Mouse (Mus musculus) embryonic facial prominence, embryonic 13.5 days (tissue): ENCODE results near the gene Pigyl. TPM values are rescaled to one million over a fixed set of nuclear protein-coding genes. Genes with fewer than 3 reads are reported as not detected.

Experiments used
- ATAC-seq: fragments of 200-750 bp; cut with Nextera tagmentation; 2 replicates; pipeline ENCODE4 v1.8.0; 2017; ENCODE audit warnings: low read depth; ENCODE audit not compliant: insufficient number of reproducible peaks, insufficient read depth, low FRiP score, low TSS enrichment
- H3K27ac ChIP-seq: fragments of 300-500 bp; sonication (generic); 2 replicates; pipeline ENCODE4 v1.5.1; 2015; ENCODE audit warnings: moderate library complexity, mild to moderate bottlenecking, inconsistent platforms
- H3K27me3 ChIP-seq: fragments of 300-500 bp; sonication (generic); 2 replicates; pipeline ENCODE4 v1.6.1; 2015; ENCODE audit warnings: mild to moderate bottlenecking, inconsistent platforms
- H3K36me3 ChIP-seq: fragments of 300-500 bp; sonication (generic); 2 replicates; pipeline ENCODE4 v1.6.1; 2015; ENCODE audit warnings: mild to moderate bottlenecking, inconsistent platforms
- H3K4me1 ChIP-seq: fragments of 300-500 bp; sonication (generic); 2 replicates; pipeline ENCODE4 v1.6.1; 2015; ENCODE audit warnings: inconsistent platforms
- H3K4me2 ChIP-seq: fragments of 300-500 bp; sonication (generic); 2 replicates; pipeline ENCODE4 v1.6.1; 2015; ENCODE audit warnings: moderate library complexity, mild to moderate bottlenecking, inconsistent platforms
- H3K4me3 ChIP-seq: fragments of 300-500 bp; sonication (generic); 2 replicates; pipeline ENCODE4 v1.5.1; 2015; ENCODE audit warnings: mild to moderate bottlenecking, inconsistent platforms
- H3K9ac ChIP-seq: fragments of 300-500 bp; sonication (generic); 2 replicates; pipeline ENCODE4 v1.6.1; 2015; ENCODE audit warnings: mild to moderate bottlenecking, inconsistent platforms
- H3K9me3 ChIP-seq: fragments of 300-500 bp; sonication (generic); 2 replicates; pipeline ENCODE4 v1.6.1; 2016; ENCODE audit warnings: inconsistent platforms
- WGBS: fragments of 180-500 bp; shearing (Covaris S2); methylation state at CpG from one replicate; pipeline ENCODE4 v1.1.7; 2015; ENCODE audit warnings: mixed read lengths; 5-methylcytosine and 5-hydroxymethylcytosine counted together
- polyA plus RNA-seq: library from polyadenylated mRNA; unstranded; fragments of >200 nt; fragmentation: Nextera tagmentation; extraction: Ambion mirVana; gene quantifications from 2 replicates; pipeline ENCODE4 v1.2.1, GENCODE M21; 2015

Pigyl gene
- polyA plus RNA-seq = 71.9 and 75.9 TPM in 2 replicates

- H3K27me3 ChIP-seq = peaks cover 3% of the 10 kb centered on the region; the same call in 1 of the 2 replicates
- peaks cover 14% of the 10 kb centered on the region for H3K36me3 ChIP-seq
- WGBS = 1% methylated on average over 65 of the region's 65 CpGs
- no peaks in the 10 kb centered on the region for H3K9me3 ChIP-seq
- peak within 1 kb of the TSS; percentile 68 for H3K4me3 ChIP-seq
- peak; percentile 96 for ATAC-seq
- H3K4me1 ChIP-seq = peaks cover 17% of the 10 kb centered on the region
- H3K9ac ChIP-seq = peak within 1 kb of the TSS; percentile 93
- H3K27ac ChIP-seq = peak within 1 kb of the TSS; percentile 94
- peak within 1 kb of the TSS; percentile 68 for H3K4me2 ChIP-seq
These were observed at the start of gene Pigyl for GRCm38 (mm10) chr9:22156497-22157245. Gene Pigyl (plus strand): TSS chr9:22156846.

DNA sequence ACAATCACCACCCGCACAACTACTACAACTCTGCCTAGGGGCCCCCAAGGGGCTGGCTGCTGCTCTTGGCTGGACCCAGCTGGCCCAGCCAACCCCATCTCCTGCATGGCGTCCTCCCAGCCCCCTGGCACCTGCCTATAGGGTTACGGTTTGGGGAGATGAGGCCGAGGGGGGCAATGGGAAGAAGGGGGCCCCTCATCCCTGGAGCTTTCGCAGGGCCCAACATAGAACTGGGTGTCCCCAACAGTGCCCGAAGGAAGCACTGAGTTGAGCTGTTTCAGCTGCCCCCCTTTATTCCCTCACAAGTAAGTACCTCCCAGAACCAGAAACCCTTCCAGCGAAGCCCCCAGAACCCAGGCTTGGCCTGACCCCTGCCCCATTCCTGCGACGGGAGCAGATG, 48.5 kb upstream of the Pigyl start:
- H3K9me3 ChIP-seq = no peaks in the 10 kb centered on the region
- no peaks in the 10 kb centered on the region for H3K27me3 ChIP-seq
- H3K9ac ChIP-seq = no peak overlapping the region
- H3K4me1 ChIP-seq = no peaks in the 10 kb centered on the region
- peaks cover 35% of the 10 kb centered on the region for H3K36me3 ChIP-seq
- no peak overlapping the region for H3K4me2 ChIP-seq
- no peak overlapping the region for H3K27ac ChIP-seq
- WGBS = 87% methylated on average over 9 of the region's 9 CpGs
- H3K4me3 ChIP-seq = no peak overlapping the region
- ATAC-seq = no peak

GRCm38 (mm10) chr9:22115635-22116034, 41.0 kb upstream of the Pigyl start:
- Histone ChIP-seq H3K27me3 (peaks cover 4% of the 10 kb centered on the region; the same call in 1 of the 2 replicates), H3K27ac (no peak overlapping the region), H3K4me3 (peak overlapping the region; percentile 67), H3K36me3 (peaks cover 33% of the 10 kb centered on the region), H3K9me3 (no peaks in the 10 kb centered on the region), H3K4me1 (peaks cover 14% of the 10 kb centered on the region), H3K4me2 (peak overlapping the region; percentile 84), H3K9ac (peak overlapping the region; percentile 90)
- 87% methylated on average over 4 of the region's 4 CpGs for WGBS
- ATAC-seq = no peak

DNA sequence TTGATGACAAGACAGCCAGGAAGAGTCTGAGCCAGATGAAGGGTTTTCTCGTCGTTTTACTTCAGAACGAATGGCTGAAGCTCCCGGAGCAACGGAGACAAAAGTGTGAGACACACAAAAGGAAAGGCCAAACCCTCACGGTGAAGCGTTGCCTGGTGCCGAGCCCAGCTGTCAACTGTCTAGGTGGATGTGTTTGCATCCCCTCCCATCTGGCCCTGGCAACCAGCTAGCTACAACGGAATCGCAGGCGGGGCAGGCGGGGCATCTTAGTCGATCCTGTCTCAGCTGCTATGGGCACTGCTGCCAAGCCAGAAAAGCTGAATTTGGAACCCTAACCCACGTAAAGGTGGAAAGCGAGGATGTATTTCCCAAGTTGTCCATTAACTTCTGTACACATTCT, 40.6 kb upstream of the Pigyl start:
- Histone ChIP-seq H3K4me2 (peak overlapping the region; percentile 84), H3K4me3 (peak overlapping the region; percentile 67), H3K9me3 (no peaks in the 10 kb centered on the region), H3K27me3 (peaks cover 4% of the 10 kb centered on the region; the same call in 1 of the 2 replicates), H3K9ac (peak overlapping the region; percentile 90), H3K4me1 (peaks cover 14% of the 10 kb centered on the region), H3K27ac (peak overlapping the region; percentile 85; the same call in 1 of the 2 replicates), H3K36me3 (peaks cover 28% of the 10 kb centered on the region)
- WGBS = 39% methylated on average over 15 of the region's 15 CpGs
- ATAC-seq = no peak

DNA sequence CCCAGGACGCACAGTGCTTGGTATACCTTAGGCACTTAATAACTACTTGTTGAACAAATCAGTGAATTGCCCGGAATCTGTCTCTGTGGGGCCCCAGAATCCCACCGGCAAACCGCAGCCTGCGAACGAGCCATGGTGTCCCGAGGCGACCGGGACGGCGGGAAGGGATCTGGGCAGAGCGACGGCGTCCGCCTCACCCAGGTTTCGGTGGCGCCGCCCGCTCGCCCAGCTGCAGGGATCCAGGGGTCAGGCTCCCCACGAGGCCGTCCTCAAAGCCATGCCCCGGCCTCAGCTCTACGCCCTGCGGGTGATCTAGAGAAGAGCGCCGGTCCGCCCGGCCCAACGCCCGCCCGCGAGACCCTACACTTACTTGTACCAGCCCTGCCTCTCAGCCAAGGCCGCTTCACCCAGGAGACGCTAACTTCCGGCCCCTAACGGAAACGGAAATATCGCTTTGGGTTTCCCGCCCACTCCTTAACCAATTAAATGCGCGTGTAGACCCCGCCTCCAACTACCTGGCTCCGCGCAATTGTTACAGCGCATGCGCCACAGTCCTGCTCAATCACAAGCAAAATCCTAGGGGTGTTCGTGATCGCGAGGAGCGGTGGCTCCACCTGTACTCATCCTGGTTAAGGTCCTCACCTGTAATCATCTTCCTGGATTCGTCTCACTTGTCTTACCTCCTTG, 39.8 kb upstream of the Pigyl start, which contains the start of gene Elof1:
Elof1 (minus strand) TSS at position 433 of the 687 bp plus-strand sequence.
- Histone ChIP-seq H3K27ac (peak within 1 kb of the TSS; percentile 85), H3K36me3 (peaks cover 20% of the 10 kb centered on the region), H3K4me3 (peak within 1 kb of the TSS; percentile 67), H3K9ac (peak within 1 kb of the TSS; percentile 90), H3K9me3 (no peaks in the 10 kb centered on the region), H3K4me1 (peaks cover 14% of the 10 kb centered on the region), H3K27me3 (peaks cover 4% of the 10 kb centered on the region; the same call in 1 of the 2 replicates), H3K4me2 (peak within 1 kb of the TSS; percentile 84)
- ATAC-seq = peak; percentile 92
- under 1% methylated on average over 52 of the region's 52 CpGs for WGBS

DNA sequence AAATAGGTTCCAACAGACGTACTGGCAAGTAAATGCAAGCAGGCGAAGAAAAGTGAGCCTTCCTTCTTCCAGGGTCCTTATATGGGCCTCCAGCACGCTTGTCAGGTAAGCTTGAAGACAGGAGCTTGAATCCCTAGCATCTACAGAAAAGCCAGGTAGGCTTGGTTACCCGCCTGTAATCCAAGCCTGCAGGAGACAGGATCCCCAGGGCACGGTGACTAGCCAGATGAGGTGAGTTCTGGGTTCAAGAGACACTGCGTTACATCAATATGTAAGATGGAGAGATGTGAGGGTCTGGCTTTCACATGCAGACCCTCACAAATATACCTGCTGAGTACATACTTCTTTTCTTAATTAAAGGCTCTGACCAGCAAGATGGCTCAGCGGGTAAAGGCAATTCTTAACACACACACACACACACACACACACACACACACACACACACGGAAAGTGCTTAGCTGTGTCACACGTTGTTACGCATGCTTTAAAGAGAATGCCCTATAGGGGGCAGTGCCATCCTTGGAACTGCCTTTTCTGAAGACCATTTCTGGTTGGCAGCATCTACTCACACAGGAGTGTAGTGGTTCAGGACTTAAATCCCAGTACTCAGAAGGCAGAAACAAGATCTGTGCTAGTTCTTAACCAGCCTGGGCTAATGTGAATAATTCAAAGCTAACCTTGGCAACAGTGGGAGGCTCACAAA, 38.7 kb upstream of the Pigyl start:
- Histone ChIP-seq H3K4me3 (peak overlapping the region; percentile 67), H3K9me3 (no peaks in the 10 kb centered on the region), H3K27ac (no peak overlapping the region), H3K4me1 (peaks cover 14% of the 10 kb centered on the region), H3K27me3 (peaks cover 4% of the 10 kb centered on the region; the same call in 1 of the 2 replicates), H3K36me3 (peaks cover 10% of the 10 kb centered on the region), H3K4me2 (peak overlapping the region; percentile 84), H3K9ac (peak overlapping the region; percentile 90)
- ATAC-seq = no peak
- 44% methylated on average over 10 of the region's 10 CpGs for WGBS

- Histone ChIP-seq H3K9ac (no peak overlapping the region), H3K36me3 (no peaks in the 10 kb centered on the region), H3K27me3 (peaks cover 4% of the 10 kb centered on the region; the same call in 1 of the 2 replicates), H3K4me2 (no peak overlapping the region), H3K4me3 (no peak overlapping the region), H3K9me3 (no peaks in the 10 kb centered on the region), H3K27ac (no peak overlapping the region), H3K4me1 (peaks cover 14% of the 10 kb centered on the region)
- ATAC-seq = no peak
- 88% methylated on average over 4 of the region's 4 CpGs for WGBS
These were observed 37.1 kb upstream of the Pigyl start for GRCm38 (mm10) chr9:22119543-22119942.

DNA sequence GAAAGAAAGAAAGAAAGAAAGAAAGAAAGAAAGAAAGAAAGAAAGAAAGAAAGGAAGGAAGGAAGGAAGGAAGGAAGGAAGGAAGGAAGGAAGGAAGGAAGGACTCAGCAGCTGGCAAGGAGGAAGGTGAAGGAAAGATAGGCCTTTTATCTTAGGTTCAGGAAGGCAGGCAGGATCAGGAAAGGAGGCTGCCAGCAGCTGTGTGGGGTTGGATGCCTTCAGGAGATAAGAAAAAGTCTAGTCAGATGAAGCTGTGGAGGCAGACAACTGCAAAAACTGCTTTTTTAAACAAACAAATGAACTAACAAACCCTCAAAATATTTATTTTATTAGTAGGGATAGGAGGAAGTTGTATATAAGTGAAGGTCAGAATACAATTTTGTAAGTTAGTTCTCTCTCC, 35.1 kb upstream of the Pigyl start:
- Histone ChIP-seq H3K36me3 (no peaks in the 10 kb centered on the region), H3K4me1 (peaks cover 5% of the 10 kb centered on the region), H3K27me3 (peaks cover 4% of the 10 kb centered on the region; the same call in 1 of the 2 replicates), H3K9me3 (no peaks in the 10 kb centered on the region), H3K27ac (no peak overlapping the region), H3K4me2 (no peak overlapping the region), H3K9ac (no peak overlapping the region), H3K4me3 (no peak overlapping the region)
- ATAC-seq = no peak

- no peak overlapping the region for H3K4me3 ChIP-seq
- H3K27ac ChIP-seq = no peak overlapping the region
- H3K36me3 ChIP-seq = no peaks in the 10 kb centered on the region
- peaks cover 5% of the 10 kb centered on the region for H3K4me1 ChIP-seq
- H3K27me3 ChIP-seq = peaks cover 4% of the 10 kb centered on the region; the same call in 1 of the 2 replicates
- H3K9me3 ChIP-seq = no peaks in the 10 kb centered on the region
- WGBS = 83% methylated on average over 3 of the region's 3 CpGs
- no peak overlapping the region for H3K9ac ChIP-seq
- H3K4me2 ChIP-seq = no peak overlapping the region
- ATAC-seq = no peak
These were observed 34.6 kb upstream of the Pigyl start for GRCm38 (mm10) chr9:22122005-22122404.

GRCm38 (mm10) chr9:22123069-22123609, 33.5 kb upstream of the Pigyl start:
- H3K9me3 ChIP-seq = no peaks in the 10 kb centered on the region
- H3K27me3 ChIP-seq = peaks cover 4% of the 10 kb centered on the region; the same call in 1 of the 2 replicates
- no peaks in the 10 kb centered on the region for H3K36me3 ChIP-seq
- no peak overlapping the region for H3K27ac ChIP-seq
- no peak overlapping the region for H3K9ac ChIP-seq
- no peak overlapping the region for H3K4me3 ChIP-seq
- 87% methylated on average over 7 of the region's 7 CpGs for whole genome bisulfite sequencing
- ATAC-seq = no peak
- H3K4me1 ChIP-seq = no peaks in the 10 kb centered on the region
- no peak overlapping the region for H3K4me2 ChIP-seq

- no peaks in the 10 kb centered on the region for H3K9me3 ChIP-seq
- H3K27ac ChIP-seq = no peak overlapping the region
- no peak overlapping the region for H3K9ac ChIP-seq
- peaks cover 5% of the 10 kb centered on the region for H3K27me3 ChIP-seq
- H3K4me2 ChIP-seq = no peak overlapping the region
- H3K4me3 ChIP-seq = no peak overlapping the region
- WGBS = 73% methylated on average over 3 of the region's 3 CpGs
- ATAC-seq = no peak
- no peaks in the 10 kb centered on the region for H3K4me1 ChIP-seq
- H3K36me3 ChIP-seq = no peaks in the 10 kb centered on the region
These were observed 32.5 kb upstream of the Pigyl start for GRCm38 (mm10) chr9:22124169-22124568.
